Mouse (Mus musculus) heart, postnatal 36 days (tissue): ENCODE results near the gene Olfr1424. TPM values are rescaled to one million over a fixed set of nuclear protein-coding genes. Genes with fewer than 3 reads are reported as not detected.
"Not testable (repeated sequence)": the region's sequence is repeated elsewhere in the genome, so short reads cannot be mapped to it uniquely, and the experiment has no call there.

Experiments
- DNase-seq, 2 experiments: peaks; one replicate each; pipeline ENCODE4 v3.0.0; 2021 to 2022
- intact Hi-C: fragments of 180-260 bp; cut with DNase I; formaldehyde crosslinking; loops from one replicate; pipeline ENCODE4 v1.15.1; 2025
- total RNA-seq, 2 experiments: library from RNA; stranded (reverse); gene quantifications; 2 replicates each; pipeline ENCODE4 v1.2.3; 2021

Gene Olfr1424
- not detected for total RNA-seq

DNA sequence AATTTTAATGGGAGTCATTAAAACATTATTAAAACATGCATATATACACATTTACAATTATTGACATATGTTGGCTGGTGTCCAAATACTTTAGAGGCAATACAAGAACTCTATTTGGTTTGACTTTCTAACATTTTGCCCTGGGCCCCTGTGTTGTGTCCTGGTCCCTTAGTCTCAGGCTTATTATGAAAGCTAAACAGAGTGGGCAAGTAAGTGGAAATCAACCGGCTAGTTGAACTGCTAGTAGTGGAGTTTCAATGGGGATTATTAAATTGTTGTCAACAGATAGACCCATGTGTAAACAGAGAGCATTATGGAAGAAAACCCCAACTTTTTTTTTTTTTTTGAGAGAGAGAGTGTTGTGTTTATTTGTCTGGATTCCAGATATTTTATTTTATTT, at the start of gene Olfr1424:
Gene Olfr1424, minus strand, starts transcription at position 101 of the 400 bp plus-strand sequence.
- DNase-seq, intact Hi-C loops: not testable (repeated sequence)

DNA sequence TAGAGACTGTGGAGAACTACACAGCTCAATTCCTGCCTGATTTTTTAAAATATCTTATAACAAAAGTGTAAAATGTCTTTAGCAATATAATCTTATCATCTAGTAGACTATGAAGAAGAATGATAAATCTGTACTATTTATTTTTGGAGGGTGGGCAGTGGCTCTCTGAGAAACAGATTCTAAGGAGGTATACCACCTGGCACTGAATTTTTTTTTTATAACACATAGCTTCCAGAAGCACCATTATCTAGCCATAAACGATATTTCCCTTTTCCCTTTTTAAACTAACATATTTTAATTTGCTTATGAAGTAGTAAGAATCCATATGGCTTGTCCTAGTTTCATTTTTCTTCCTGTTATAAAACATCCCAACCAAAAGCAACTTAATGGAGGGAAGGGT, 42.1 kb upstream of the Olfr1424 start:
- intact Hi-C loops, result no loop called here
- no peak for DNase-seq

DNA sequence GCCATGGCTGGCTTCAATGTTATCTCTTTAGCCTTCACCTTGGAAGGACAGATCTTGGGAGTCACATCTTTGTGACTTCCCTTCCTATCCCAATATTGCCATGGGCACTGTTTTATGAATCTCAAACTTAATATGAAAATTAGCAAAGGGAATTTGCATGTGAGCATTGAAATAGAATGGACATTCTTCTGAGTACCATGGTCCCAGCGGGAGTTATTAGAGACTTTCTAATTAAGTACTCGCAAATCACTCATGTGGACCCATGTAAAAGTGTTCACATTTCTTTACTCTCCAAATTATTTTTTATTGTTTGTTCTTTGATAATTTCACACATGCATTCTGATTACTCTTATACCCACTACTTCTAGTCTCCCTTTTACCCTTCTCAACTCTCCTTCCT, 40.8 kb upstream of the Olfr1424 start, which contains the start of gene Olfr1427:
Gene Olfr1427, minus strand, starts transcription at position 101 of the 400 bp plus-strand sequence.
- intact Hi-C loops, result no loop called here
- DNase-seq, result no peak

DNA sequence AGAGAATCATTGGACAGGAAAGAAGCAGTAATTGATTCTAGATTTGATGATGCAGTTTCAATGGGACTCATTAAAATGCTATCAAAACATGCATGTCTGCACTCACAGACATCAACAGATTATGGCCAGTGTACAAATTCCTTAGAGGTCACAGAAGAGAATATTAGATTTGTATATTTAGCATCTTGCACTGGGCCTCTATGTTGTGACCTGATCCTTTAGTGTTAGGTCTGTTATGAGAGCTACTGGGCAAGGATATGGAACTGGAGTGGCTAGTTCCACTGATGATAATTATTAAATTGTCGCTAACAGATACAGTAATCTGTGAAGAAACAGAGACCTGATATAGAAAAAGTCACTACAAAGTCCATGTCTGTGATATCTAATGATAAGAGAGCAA, 29.4 kb upstream of the Olfr1424 start, which contains the start of gene Olfr1426:
Gene Olfr1426, minus strand, starts transcription at position 101 of the 400 bp plus-strand sequence.
- intact Hi-C loops, result no loop called here
- DNase-seq, result no peak

DNA sequence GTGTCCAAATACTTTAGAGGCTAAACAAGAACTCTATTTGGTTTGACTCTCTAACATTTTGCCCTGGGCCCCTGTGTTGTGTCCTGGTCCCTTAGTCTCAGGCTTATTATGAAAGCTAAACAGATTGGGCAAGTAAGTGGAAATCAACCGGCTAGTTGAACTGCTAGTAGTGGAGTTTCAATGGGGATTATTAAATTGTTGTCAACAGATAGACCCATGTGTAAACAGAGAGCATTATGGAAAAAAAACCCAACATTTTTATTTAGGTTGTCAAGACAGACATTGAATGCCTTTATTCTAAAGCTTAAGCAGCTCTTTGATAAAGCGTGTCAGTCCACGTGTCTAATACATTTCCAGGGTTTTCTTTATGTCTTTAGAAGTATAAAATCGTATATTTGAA, 15.1 kb upstream of the Olfr1424 start, which contains the start of gene Olfr1425:
Gene Olfr1425, minus strand, starts transcription at position 101 of the 400 bp plus-strand sequence.
- intact Hi-C loops, DNase-seq: not testable (repeated sequence)

DNA sequence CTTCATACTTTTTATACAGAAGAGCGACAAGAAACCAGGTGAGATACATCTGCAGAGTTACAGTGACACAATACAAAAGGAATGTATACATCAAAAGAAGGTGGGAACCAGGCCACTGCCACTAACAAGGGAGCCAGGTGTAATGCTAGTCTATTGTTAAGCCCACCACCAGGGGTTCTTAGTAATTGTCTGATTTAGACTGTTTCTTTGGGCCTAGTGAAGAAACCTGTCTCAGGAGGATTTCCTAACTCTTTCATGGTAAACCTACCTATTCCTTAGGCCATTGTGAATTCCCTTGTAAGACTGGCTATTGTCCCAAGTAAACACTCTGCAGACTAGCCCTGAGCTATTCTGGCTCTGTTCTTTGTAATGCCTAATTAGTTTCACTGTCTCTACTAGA, 7.1 kb upstream of the Olfr1424 start:
- DNase-seq, intact Hi-C loops: not testable (repeated sequence)

DNA sequence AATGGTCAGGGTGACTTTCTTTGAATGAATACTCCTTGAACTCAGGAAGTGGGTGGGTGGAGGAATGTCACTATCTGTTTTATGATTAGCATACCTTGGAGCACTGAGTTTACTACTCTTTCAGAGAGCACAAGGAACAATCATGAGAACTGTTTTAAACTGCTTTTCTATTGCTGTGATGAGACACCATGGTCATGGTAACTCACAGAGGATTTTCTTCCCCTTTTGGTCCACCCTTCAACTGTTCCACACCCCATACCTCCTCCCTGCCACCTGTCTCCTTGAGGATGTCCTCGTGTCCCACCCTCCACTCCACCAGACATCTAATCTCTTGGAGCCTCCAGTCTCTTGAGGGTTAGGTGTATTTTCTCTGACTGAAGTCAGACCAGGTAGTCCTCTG, 5.3 kb upstream of the Olfr1424 start:
- intact Hi-C loops, DNase-seq: not testable (repeated sequence)

DNA sequence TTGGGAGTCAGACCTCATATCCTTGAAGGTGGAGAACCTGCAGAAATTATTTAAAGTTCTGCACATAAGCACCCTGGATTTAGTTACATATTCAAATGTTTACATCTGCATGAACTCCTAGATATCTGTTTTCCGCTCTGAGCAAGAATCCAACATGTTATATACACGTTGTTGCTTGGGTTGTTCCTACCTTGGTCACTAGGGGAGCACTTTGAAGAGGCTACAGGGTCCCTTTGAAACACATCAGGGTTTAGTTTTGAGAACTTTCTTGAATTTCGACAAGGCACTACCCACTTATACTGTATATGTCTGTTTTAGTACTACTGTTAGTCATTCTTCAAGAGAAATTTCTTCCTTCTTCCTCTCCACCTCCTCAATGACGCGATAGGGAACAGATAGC, 19.3 kb downstream of the Olfr1424 start:
- intact Hi-C loops, result no loop called here
- DNase-seq, result no peak

DNA sequence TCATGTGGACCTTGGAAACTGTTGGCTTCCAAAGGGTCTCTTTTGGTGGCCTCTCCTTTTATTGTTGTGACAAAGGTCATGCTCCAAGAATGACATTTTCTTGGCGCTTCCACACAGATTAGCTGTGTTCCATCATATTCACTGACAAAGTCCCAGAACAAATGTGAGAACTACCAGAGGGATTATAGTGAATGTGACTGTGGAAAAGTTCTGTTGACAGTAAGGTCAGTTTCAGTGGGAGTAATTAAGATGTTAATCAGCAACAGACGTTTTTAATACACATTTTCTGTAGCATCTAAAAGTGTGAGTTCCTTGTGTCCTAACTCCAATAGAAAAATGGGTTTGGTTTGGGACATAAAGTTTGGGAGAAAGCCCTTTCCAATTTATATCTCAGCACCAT, 21.3 kb downstream of the Olfr1424 start, which contains the start of gene Olfr1423:
Gene Olfr1423, minus strand, starts transcription at position 101 of the 400 bp plus-strand sequence.
- DNase-seq, result no peak
- intact Hi-C loops, result no loop called here

DNA sequence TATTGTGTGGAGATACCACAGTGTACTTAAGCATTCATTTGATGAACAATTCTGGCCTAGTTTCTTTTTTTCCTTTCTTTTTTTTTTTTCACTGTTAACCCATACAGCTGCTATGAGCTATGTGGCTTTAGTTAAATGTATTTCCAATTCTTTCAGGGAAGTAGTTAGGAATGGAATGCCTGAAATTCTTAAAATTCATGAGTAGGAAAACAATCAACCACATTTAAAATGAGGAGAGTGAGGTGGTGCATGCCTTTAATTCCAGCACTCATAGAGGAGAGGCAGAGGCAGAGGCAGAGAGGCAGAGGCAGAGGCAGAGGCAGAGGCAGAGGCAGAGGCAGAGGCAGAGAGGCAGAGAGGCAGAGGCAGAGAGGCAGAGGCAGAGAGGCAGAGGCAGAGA, 24.8 kb downstream of the Olfr1424 start:
- DNase-seq, result no peak
- intact Hi-C loops, result no loop called here

DNA sequence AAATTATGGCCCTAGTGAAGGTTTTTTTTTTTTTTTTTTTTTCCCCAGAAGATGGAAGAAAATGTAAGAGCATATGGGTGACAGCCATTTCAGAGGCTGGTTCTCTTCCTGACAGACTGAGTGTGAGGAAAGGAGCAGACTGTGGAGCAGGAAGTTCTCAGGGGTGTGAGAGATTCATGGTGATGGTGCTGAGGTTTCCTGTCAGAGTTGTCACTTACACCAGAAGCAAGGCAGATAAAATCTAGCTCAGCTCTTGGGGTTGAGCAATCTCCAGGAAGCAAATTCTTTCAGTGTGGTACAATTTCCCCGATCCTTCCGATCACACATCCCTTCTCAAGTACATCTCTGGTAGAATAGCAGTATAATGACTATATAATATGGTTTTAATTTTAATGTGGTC, 35.9 kb downstream of the Olfr1424 start:
- DNase-seq, result no peak
- intact Hi-C loops, result no loop called here

DNA sequence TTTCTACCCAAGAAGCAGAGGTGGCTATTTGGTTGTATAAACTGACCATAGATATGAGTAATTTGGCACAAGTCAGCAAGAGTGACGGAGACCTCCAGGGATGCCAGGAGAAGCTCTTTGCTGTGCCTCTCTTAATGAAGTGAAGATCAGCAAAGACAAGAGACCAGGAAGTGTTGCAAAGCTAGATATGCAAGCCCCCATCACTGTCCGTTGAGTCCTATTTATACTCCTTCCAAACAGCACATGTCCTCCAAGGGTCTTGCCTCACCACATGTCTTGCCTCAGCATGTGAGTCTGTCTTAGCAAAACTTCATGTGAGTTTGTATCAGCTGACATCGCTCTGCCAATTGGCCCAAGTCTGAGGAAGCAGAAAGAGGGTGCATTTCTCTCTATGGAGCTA, 37.1 kb downstream of the Olfr1424 start:
- intact Hi-C loops, result no loop called here
- no peak for DNase-seq

DNA sequence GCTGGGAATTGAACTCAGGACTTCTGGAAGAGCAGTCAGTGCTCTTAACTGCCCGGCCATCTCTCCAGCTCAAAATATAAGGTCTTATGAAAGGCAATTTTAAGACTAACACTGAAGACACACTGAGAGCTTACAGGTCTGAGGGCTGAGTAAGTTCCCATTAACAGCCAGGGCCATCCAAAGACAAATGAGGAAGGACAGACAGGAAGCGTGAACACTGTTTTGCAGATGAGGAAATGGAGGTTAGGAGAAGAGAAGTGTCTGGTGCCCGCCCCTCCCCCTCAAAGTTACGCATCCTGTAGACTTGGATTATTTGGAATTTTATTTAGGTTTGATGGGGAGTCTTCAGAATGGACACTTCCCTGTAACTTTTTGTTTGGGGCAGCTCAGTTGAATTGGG, 38.3 kb downstream of the Olfr1424 start:
- intact Hi-C loops, result no loop called here
- DNase-seq, result no peak

DNA sequence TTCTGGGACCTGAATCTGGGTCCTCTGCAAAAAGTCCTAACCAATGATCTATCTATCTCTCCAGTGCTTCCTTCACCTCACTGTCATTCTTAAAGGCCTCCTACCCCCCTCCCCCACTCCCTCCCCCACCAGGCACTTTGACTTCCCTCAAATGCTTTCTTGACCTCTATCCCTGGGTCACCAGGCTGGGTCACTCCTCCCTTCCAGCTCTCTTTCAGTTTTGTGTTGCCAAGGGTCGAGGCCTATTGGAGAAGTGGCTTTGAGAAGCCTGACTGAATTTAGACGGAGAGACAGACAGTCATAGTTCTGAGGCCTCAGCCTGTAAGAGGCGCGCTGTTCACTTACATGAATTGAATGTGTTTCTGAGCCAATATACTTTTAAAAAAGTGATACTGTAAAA, 46.3 kb downstream of the Olfr1424 start:
- no peak for DNase-seq
- intact Hi-C loops, result loop anchor here (10.0 kb wide), 1 partner anchor 579 kb away; the partner anchor contains the start of gene Gm4952

DNA sequence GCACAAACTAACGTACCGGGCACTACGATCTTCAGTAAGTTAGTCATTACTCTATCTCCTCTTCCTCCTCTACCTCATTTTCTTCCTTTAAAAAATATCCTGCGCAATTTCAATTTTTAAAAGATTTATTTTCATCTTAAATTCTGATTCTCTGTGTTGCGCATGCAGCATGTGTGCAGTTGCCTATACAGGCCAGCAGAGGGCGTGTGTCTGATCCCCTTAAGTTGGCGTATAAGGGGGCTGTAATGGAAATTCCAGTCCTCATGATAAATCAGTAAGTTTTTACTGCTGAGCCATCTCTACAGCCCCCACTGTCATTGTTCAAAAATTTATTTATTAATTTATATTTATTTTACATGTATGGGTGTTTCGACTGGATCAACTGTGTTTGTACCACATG, 46.8 kb downstream of the Olfr1424 start:
- DNase-seq, result no peak
- intact Hi-C loops, result loop anchor here (10.0 kb wide), 1 partner anchor 579 kb away; the partner anchor contains the start of gene Gm4952

DNA sequence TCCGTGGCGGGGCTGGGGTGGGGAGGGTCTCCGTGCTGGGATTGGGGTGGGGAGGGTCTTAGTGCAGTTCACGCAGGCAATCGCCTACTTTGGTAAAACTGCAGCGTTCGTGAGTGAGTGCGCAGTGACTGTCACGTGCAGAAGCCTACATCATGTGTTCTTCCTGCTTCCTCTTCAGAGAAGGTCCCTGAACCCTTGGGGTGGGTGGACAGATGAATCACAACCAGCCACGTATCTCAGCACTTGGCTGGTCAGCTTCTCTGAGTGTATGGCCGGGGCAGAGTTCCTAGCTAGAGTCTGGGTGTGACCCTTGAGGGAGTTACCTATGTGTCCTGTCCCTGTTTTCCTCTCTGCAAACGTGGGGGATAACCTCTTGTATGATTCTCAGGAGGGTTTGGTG, 49.3 kb downstream of the Olfr1424 start:
- peak; percentile 52 to 57 for DNase-seq

DNA sequence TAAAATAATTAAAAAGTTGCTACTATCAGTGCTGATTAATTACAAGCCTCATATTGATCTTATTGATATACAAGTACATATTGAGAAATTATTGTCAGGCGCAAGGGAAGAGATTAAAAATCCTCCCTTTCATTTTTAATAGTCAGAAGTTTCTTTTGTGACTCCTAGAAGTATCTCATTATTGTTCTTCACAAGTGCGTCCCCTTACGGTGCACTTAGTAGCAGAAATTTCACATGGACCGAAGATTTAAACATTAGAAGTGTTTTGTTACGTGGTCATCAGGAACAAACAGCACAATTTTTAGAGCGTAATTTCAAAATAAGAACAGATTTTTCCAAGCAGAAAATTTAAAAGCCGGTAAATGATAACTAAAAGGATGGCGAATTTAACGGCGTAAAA, 49.9 kb downstream of the Olfr1424 start:
- no peak for DNase-seq
- intact Hi-C loops, result loop anchor here (5.0 to 10.0 kb wide), 2 partner anchors 195 to 582 kb away; partner anchors contain the start of genes Gm4952 and Stx3

More for the DNA sequence above, 49.3 kb downstream of the Olfr1424 start:
- intact Hi-C loops, result loop anchor here (5.0 to 10.0 kb wide), 2 partner anchors 196 to 582 kb away; partner anchors contain the start of genes Gm4952 and Stx3

DNA sequence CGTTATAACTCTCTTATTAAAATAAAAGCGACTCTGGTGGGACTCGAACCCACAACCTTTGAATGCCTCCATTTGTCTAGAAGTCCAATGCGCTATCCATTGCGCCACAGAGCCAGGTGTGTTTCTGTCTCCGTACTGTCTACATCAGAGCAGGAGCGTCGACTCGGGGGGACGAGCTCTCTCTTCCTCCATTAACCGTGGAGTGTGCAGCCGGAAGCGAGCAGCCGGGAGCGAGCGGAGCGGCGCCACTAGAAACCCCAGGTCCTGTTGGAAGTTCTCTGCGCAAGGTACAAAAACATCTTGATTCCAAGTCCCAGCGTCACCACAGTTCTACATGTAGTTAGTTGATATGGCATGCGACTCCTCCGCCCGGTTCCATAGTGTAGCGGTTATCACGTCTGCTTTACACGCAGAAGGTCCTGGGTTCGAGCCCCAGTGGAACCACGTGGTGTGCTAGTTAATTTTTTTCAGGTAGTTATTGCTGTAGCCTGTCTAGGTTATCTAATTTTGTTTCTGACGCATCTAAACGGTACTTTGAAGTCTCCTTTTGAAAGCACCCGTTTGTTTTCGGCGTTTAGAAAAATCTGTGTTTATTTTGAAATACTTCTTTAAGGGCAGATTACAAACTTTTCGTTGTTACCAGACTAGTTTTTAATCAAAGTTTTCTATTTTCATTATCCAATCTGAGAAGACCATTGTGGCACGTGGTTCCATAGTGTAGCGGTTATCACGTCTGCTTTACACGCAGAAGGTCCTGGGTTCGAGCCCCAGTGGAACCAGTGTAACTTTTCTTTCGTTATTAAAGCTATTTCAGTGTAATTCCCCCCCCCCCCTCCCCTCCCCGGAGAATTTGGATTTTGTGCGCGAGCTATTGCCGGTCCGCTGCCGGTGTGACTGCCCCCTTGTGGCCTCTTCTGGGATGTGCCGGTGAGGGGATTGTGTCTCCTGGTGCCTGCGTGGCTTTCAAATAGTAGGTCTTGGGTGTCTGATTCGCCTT, 50.6 kb downstream of the Olfr1424 start:
- intact Hi-C loops, result loop anchor here (5.0 to 10.0 kb wide), 2 partner anchors 195 to 583 kb away; partner anchors contain the start of genes Gm4952 and Stx3
- DNase-seq, result peak; percentile 91

DNA sequence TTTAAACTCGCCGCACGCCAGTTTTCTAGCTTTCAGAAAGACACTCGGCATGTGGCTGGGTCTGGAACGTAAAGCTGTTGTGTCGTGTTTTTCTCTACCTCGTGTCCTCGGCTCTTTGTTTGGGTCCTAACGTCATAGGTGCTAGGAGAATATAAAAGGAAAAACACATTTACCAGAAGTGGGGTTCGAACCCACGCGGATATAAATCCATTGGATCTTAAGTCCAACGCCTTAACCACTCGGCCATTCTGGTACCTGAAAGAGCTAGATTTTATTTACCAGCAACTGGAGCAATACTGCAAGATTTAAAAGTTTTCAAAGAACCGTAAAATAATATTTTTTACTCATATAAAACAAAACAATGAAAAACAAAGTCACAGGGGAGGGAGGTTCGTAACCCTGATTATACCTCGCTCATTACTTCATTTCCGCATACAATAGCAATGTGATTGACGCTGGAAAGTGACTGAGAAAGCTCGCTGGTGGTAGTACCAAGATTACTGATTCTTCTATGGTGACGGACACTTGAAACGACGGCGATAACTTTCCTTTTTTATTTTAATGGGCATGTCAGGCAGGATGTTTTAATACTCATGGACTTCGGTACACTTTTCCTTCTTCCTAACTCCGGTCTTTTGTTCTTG, 51.4 kb downstream of the Olfr1424 start:
- intact Hi-C loops, result loop anchor here (5.0 to 10.0 kb wide), 2 partner anchors 194 to 584 kb away; partner anchors contain the start of genes Gm4952 and Stx3
- peak; percentile 78 to 80 for DNase-seq

DNA sequence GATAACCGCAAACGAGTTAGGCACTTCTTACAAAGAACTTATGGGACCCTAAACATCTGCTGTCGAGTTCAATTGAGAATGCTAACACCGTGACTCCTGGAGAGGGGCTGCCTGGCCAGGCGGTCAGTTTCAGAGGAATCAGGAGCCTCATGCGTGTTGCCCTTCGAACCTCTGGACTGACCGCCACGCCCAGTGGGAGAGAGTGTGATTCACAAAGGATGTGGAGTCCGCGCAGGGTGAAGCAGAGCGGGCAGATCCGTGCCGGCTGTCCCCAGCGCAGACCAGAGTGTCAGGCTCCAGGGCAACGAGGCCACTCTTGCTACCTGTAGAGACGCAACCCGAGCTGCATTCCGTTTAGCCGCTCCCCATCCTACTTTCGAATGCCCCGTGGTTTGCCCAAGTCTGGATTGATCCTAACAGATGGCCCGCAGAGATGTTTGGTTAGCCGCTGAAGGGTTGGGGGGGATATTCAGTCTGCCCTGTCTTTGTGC, 52.2 kb downstream of the Olfr1424 start:
- intact Hi-C loops, result loop anchor here (5.0 to 10.0 kb wide), 2 partner anchors 193 to 584 kb away; partner anchors contain the start of genes Gm4952 and Stx3
- peak; percentile 65 to 67 for DNase-seq
